Mouse (Mus musculus): ENCODE results near the gene Gm45753.

Gm45753 gene

DNA sequence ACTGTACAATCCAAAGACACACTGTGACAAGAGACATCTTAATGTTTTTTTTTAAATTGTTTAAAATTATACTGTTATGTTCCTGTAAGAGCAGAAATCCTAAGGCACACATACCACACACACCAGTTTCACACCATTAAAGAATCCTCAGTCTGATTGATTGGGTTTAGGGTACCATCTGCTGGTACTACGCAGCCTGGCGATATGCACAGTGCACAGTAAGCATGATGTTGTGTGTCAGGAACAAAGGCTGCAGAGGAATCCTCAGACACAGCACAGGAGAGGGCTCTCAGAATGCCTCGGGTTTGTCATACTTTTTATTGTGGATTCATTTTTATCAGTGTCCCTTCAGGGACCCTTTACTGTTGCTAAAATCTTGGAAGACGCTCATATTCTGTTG is 33.9 kb downstream of the Gm45753 start:
- no peak for DNase-seq (ENCODE audit: low read depth)

DNA sequence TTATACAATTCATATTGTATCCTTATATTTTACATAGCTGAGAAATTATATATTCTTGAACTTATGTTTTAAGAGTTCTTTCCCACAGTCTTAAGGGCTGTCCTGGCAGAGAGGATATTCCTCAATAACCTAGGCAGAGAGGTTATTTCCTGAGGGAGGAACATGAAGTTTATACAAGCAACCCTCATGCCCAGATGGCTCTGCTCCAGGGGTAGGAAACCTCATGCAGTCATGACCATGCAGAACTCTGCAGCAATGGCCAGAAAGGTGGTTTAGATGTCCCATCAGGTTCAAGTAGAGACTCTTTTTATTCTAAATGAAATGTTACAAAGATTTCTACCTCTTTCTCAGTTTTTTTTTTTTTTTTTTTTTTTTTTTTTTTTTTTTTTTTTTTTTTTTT is 39.2 kb downstream of the Gm45753 start:
- DNase-seq (ENCODE audit: low read depth), result no peak

DNA sequence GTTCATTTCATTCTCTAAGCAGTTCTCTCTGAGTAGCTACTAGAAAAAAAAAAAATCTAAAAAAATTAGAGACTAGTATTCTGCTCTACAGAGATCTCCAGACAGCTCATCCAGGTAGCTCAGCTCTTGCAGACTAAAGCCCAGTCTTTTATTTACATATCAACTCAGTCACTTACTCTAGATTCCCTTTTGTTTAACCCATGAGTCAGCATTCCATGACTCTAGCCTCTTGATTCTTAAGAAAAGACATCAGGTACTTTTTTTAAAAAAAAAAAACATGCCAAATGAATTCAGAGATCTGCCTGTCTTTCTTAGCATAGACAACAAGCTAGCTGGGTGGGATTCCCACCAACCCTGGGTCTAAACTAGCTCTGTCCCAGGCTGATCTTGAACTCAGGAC is 39.8 kb downstream of the Gm45753 start:
- DNase-seq (ENCODE audit: low read depth), result no peak

DNA sequence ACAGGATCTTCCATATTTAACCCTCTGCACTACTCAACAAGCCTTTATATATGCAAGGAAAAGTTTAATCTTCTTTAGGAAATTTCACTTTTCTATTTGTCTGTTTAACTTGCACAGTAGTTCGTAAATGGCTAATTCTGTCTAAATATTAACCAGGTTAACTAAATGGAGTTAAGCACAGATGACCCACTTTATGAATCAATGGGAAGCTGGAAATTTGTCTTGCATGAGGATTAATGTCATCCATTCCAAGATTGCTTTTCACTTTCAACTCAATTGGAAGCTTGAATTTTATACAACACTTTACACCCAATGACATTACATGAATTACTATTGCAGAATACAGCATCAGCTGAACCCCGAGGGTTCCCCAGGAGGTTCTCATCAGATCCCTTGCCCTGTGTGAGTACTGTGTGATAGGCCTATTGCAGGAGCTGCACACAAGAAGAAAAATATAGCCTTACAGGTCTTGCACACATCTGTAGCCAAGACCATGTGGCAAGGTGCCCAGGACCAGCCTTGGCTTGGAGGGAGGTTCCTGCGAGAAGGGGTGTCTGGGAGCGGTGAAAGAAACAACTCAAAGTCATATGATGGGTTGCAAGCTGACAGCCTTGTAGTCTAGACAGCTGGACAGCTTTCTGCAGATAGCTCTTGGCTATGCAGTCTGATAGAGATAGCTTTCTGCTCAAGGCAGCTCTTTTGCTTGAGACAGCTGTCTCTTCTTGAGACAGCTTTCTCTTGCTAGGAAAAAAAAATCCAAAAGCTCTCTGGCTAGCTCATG is 40.5 kb downstream of the Gm45753 start:
- no peak for DNase-seq (ENCODE audit: low read depth)

DNA sequence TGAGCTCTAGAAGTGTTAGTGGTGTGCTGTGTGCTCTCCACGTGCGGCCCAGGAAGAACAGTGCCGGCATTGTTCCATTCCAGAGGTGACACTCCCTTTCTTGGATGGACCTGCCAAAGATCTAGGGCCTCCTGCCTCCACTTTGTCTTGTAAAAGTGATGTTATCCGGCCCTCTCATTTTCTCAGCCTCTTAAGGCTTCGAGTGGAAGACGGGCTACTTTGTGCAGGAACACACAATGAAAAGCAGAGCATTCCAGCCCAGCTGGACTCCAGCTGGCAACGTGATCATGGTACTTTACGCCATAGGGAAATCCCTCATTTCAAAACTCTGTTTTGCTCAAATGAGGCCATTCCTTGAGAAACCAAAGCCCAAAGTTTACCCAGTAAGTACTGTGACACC is 41.3 kb downstream of the Gm45753 start:
- DNase-seq (ENCODE audit: low read depth), result no peak

DNA sequence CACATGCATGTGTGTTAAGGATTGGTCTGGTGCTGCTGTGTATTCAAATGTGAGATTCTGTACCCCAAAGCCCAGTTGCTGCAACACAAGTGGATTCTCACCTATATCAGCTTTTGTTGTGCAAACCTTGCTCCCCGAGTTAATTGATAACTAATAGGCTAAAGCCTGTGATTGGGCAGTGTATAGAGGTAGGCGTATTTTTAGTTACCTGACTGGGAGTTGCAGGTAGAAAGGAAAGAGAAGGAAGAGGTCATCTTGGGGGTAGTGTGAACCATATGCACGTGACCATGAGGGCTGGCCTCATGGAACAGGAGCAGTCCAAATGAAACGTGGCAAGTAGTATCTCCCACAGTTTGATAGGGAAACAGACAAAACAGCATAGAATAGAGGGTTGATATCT is 43.3 kb downstream of the Gm45753 start:
- DNase-seq (ENCODE audit: low read depth), result no peak

DNA sequence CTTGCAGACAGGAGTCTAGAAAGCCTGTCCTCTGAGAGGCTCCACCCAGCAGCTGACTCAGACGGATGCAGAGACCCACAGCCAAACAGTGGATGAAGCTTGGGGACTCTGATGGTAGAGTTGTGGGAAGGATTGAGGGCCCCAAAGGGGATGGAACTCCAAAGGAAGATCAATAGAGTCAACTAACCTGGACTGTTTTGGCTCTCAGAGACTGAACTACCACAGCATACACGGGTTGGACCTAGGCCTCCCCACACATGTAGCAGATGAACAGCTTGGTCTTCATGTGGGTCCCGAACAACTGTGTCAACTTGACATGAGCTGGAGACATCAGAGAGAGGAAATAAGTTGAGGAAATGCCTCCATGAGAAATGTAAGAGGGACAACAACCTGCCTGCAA is 45.4 kb downstream of the Gm45753 start:
- no peak for DNase-seq (ENCODE audit: low read depth)

DNA sequence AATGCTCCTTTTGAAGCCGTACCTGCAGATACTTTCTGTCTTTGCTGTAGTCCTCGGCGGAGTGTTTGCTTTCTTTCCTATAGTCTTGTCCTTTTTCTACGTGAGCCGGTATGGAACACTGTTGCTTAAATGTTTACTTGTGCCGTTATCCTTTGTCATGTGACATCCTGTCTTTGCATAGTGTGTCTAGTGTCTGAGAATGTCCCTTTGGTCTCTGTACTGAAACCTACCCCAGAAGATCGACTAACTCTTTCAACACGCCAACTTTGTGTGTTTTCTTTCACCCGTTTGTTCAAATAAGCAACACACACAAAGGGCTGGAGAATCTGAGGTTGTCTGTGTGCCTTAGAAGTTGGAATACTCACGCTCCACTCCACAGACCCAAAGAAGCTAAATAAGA is 46.3 kb downstream of the Gm45753 start, which contains the start of gene F11:
Gene F11, minus strand, starts transcription at position 112 of the 400 bp plus-strand sequence.
- no peak for DNase-seq (ENCODE audit: low read depth)

DNA sequence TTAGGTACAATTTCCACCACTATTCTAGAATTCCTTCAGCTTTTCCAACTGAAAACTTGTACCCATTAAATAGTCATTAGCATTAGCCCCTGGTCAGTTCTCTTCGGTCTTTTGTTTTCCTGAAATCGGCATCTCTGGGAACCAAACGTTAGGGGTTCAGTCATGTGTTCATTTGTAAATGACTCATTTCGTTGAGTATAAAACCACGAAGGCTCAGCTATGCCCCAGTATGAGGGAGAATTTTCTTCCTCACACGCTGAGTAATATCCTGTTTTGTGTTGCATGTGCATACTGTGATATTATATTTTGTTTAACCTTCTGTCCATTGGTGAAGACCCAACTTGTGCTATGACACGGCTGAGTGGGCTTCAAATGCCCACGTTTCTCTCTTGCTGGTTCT is 49.8 kb downstream of the Gm45753 start:
- no peak for DNase-seq (ENCODE audit: low read depth)

DNA sequence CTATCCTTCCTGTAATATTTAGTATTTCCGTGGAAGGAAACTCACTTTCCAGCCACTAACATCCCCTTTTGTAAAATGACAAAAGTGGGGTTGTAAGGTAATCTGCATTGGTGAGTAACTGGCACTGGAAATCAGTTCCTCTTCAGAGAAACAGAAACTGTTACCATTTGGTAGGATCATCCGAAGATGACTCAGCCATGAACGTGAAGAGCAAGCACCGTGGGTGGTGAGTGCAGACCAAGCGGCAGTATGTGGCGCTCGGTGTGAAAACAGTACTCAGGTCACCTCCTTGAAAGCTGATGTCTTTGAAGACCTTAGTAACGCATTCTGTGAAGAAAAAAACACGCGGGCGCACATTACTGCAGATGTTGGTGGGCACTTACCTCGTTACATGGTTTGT is 53.2 kb downstream of the Gm45753 start:
- DNase-seq (ENCODE audit: low read depth), result no peak

DNA sequence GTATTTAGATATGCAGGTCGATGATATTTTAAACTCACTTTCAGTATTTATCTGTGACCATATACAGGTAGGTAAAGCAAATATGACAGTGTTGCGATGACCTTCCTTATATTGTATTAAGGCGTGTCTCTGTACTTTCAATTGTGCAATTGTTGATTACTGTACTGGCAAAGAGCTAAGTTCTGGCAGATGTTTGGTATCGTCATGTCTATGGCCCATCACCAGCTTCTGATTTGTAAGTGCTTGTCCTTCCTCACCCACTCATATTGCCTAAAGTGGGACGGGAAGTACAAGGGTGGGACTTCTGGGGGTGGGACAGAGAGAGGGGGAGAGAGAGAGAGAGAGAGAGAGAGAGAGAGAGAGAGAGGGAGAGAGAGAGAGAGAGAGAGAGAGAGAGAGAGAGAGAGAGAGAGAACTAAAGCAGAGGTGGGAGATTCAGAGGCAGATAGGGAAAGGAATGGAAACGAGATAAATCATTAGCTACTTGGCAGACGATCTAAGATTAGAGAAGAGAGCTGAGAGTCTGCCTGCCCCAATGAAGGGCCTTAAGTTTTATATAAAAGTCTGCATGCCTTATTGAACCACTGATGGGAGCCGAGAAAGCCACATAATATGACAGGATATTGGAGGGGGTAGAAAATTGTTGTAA is 53.9 kb downstream of the Gm45753 start:
- DNase-seq (ENCODE audit: low read depth), result no peak

DNA sequence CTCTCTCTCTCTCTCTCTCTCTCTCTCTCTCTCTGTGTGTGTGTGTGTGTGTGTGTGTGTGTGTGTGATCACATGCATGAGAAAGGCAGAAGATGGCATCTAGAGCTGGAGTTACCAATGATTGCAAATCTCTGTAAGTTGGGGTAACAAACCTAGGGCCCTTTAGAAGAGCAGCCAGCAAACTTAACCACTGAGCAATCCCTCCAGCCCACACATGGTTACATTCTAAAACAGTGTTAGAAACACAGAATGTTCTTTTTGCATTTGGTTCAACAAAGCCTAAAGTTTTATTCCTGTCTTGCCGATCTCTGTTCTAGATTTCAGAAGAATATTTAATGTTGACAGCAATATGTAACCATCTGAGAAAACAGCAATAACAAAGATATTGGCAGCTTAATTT is 54.7 kb downstream of the Gm45753 start:
- DNase-seq (ENCODE audit: low read depth), result no peak

DNA sequence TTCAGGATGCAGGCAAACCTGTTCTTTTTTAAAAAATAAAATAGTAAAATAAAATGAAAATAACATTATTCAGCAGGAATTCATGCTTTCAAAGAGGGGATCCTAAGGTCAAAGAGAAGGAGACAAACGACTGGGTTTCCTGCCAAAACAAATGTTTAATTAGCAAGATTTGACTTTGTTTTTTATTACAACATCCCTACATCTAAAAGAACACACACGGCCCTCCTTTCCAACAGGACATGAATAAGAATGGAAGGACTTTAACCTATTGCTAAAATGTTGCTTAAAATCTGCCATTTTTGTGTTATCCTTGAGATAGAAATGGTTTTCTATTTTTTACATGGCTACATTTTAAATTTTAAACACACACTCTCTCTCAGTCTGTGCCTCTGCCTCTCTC is 55.2 kb downstream of the Gm45753 start:
- DNase-seq (ENCODE audit: low read depth), result no peak

DNA sequence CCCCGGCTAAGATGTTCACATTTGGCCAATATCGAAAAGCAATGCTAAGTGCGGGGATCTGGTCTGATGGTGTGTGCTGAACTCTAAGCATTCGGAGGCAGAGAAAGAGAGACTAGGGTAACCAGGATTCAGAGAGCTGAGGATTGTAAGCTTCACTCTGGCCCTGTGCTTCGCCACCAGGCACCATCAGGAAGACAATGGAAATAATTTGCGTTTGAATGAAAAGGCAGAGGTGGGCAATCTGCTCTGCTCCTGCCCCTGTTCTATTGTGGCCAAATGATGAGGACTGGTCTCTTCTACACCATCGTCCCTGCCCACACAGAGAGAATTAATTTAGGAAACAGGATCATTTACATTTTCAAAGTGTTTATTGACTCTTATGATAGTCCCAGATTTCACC is 62.0 kb downstream of the Gm45753 start:
- DNase-seq (ENCODE audit: low read depth), result no peak

DNA sequence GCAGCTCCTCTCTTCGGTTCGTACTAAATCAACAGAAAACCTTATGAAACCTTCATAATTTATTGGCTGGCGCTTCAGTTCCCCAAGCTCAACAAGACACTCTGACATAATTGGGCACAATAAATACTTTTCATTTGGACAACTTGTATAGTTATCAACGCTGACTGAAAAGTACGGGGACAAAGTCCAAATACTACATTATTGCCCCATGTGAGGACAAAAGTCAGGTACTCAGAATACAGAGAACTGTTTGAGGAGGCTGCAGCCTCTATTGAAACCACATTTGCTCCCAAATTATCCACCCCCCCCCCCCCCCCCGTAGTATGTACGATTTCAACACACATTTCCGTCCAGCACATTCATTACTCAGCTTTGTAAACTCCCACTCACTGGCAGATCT is 68.9 kb downstream of the Gm45753 start:
- no peak for DNase-seq (ENCODE audit: low read depth)

DNA sequence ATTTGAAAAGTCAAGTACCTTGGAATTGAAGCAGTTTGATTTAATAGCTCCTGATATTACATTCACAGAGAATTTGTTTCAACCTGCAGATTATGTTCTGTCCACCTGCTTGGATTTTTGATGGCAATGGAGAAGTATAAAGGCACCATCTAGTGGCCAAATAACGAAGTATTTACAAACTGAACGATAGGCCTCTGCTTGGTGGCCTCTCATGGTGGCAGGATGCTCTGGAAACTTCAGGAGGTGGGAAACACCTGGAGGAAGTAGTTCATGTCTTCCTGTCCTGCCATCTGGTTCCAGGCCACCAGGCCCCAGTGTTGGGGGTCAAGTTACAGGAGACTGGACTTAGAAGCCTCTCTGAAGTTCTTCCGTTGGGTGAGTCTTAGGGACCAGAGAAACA is 70.0 kb downstream of the Gm45753 start:
- no peak for DNase-seq (ENCODE audit: low read depth)

DNA sequence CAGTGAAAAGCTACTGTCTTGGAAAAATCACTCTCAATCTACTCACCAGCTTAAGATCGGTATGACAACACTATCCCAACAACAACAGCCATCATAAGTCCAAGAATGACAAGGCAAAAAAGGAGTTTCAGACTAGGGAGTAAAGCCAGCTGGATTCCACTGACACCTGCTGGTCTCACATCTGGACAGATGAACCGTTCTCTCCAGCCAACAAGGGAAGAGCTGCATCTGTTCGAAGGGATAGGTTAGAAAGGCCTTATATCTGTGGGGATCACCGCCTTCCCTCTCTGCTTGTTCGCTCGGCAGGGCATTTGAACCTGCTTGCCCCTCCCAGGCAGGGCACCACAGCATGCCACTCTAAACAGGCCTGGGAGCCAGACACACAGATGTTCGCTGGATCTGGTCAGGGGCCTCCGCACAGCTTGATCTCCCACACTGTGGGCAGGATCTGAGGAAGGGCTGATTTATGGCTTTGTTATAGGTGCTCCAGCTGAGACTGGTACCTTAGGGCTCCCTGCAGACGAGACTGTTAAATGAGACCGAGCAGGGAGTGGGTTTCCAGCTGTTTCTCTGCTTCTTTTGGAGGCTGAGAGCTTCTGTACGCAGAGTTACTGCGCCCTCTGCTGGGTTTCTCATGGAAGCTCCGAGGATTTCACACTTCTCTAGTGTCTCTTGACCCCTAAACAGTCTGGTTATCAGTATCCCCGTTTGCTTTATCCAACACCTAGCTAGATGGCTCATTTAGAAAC is 71.9 kb downstream of the Gm45753 start:
- no peak for DNase-seq (ENCODE audit: low read depth)

DNA sequence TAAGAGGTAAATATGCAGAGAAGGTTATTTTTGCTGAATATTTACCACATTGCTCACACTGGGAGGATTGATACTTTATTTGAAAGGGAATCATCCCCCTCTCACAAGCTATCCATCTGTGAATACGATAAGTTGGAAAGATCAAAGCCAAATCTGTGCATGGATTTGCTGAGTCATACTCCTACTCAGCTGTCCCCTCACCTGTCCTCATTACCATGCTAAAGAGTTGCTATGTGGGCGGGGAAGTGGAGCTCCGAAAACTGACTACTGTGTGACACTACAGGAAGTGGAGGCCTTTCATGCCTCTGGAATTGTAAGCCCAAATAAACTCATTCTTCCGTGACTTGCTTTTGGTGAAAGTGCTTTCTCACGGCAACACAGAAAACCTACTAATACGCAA is 73.0 kb downstream of the Gm45753 start:
- no peak for DNase-seq (ENCODE audit: low read depth)

DNA sequence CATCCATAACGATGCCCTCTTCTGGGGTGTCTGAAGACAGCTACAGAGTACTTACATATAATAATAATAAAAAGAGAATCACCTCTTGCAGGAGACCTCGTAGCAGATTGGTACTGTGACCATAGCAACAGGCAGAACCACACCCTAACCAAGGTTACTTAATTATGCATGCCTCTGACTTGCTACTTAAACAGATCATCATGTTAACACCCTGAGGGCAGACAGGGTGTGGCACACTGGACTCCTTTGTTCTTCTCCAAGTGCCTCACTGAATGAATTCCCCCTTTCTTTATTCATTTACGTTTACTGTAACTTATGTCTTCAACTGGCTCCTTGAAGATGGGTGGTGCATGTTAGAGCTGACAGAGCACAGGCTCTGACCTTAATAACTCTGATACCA is 75.0 kb downstream of the Gm45753 start:
- DNase-seq (ENCODE audit: low read depth), result no peak
